Mouse (Mus musculus) cortical plate, adult 2 months (tissue): ENCODE measurements around the gene Gm9944. TPM values are rescaled to one million over a fixed set of nuclear protein-coding genes. Genes with fewer than 3 reads are reported as not detected.

ENCODE experiments used
- H3K27ac ChIP-seq: fragments of 200-500 bp; 2 replicates; pipeline ENCODE4 v1.5.1; 2012; ENCODE audit warnings: low read length, control low read depth, inconsistent platforms; ENCODE audit not compliant: insufficient read depth
- H3K4me1 ChIP-seq: fragments of 200-500 bp; 2 replicates; pipeline ENCODE4 v1.6.1; 2011; ENCODE audit warnings: low read length; ENCODE audit not compliant: control insufficient read depth, insufficient read depth
- H3K4me3 ChIP-seq: fragments of 200-500 bp; 2 replicates; pipeline ENCODE4 v1.5.1; 2011; ENCODE audit warnings: mild to moderate bottlenecking, low read length, control low read depth; ENCODE audit not compliant: insufficient read depth
- CTCF ChIP-seq: fragments of 200-500 bp; IDR thresholded peaks from 2 replicates; pipeline ENCODE4 v1.5.1; 2011; ENCODE audit warnings: mild to moderate bottlenecking, control low read depth, low read length; ENCODE audit not compliant: insufficient read depth; ENCODE audit errors: extremely low read depth
- POLR2A ChIP-seq: fragments of 200-500 bp; IDR thresholded peaks from 2 replicates; pipeline ENCODE4 v1.6.1; 2011; ENCODE audit warnings: mild to moderate bottlenecking, low read length, control low read depth; ENCODE audit not compliant: insufficient read depth; ENCODE audit errors: extremely low read depth
- polyA plus RNA-seq: library from polyadenylated mRNA; depleted of rRNA; stranded (reverse); fragments of >200 nt; gene quantifications from 2 replicates; pipeline ENCODE4 v1.2.3, GENCODE M21; 2012; rRNA removed

Gm9944 gene
- polyA plus RNA-seq = not detected in 2 replicates

DNA sequence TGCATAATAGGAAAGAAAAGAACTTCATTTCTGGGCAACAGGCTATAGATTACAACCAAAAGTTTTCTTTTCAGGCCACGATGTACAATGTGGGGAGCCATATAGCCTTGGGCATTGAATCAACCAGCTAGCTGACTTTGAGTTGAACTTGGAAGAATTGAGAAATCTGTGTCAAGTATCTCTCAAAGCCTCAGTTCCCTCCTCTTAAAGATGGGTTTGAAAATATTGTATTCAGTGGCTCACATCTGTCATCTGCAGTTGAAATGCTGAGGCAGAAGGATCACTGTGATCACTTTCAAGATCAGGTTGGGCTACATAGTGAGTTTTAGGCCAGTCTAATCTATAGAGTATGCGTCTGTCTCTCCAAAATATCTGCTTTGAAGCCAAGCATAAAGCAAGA, at the start of gene Gm9944:
Gm9944 (minus strand) TSS at position 101 of the 400 bp plus-strand sequence.
- no peak for TF ChIP-seq CTCF
- TF ChIP-seq POLR2A = no peak
- no peak within 1 kb of the TSS for H3K4me3 ChIP-seq
- no peak within 1 kb of the TSS for H3K27ac ChIP-seq
- H3K4me1 ChIP-seq = no peaks in the 10 kb centered on the region

DNA sequence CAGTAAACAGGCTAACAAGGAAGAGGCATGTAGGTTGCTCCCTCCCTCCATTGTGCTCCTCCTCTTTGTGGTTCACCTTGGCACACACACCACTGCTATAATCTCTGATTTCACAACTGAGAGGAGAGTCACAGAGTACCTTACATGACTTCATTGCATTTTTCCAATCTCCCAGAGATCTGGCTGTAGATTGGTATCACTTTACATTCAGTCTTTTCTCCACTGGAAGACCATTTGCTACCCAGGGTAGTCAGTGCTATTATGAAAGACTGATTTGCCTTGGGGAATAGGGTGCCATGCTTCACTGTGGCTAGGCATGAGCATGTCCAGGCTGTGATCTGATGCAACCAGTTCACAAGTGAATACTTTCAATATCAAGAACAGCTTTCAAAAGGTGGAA, 40.2 kb upstream of the Gm9944 start:
- Histone ChIP-seq H3K27ac (no peak overlapping the region), H3K4me1 (no peaks in the 10 kb centered on the region), H3K4me3 (no peak overlapping the region)
- no peak for TF ChIP-seq POLR2A

DNA sequence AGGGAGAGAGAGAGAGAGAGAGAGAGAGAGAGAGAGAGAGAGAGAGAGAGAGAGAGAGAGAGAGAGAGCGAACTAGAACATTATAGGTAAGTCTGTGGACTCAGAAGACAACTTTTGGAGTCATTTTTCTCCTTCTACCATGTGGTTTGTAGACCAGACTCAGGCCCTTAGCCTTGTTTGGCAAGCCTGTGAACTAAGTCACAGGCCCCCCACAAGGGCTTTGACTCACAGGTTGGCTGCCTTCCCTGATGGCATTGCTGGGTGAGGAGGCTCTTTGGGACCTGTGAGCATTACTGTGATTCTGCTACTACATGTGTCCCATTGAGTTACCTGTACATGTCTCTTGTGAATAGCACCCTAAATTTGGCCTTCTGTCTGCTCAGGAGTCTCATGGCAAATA, 15.0 kb upstream of the Gm9944 start:
- no peak for TF ChIP-seq CTCF
- TF ChIP-seq POLR2A = no peak
- H3K4me3 ChIP-seq = no peak overlapping the region
- no peak overlapping the region for H3K27ac ChIP-seq
- H3K4me1 ChIP-seq = no peaks in the 10 kb centered on the region

DNA sequence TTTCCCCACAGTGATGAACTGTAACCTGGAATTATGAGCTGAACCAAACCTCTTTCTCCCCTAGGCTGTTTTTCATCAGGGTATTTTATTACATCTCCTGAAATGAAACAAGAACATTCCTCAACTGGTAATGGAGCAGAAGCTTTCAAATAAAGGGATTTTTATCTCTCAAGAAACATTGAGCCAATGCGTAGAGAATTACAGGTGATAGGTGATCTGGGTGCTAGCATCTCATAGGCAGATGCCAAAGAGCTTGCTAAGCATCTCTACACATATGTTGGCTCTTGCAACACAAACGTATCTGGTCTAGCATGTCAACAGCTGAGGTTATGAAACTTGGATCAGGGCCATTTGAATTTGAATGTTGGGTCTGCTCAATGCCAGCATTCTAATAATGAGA, 12.1 kb upstream of the Gm9944 start:
- TF ChIP-seq CTCF (no peak), POLR2A (no peak)
- no peak overlapping the region for H3K27ac ChIP-seq
- no peaks in the 10 kb centered on the region for H3K4me1 ChIP-seq
- H3K4me3 ChIP-seq = no peak overlapping the region

- TF ChIP-seq CTCF (no peak), POLR2A (no peak)
- Histone ChIP-seq H3K27ac (no peak within 1 kb of the TSS), H3K4me3 (no peak within 1 kb of the TSS), H3K4me1 (no peaks in the 10 kb centered on the region)
Measured at GRCm38 (mm10) chr4:144463656-144464055, 10.5 kb upstream of the Gm9944 start, which contains the start of gene Aadacl3. Aadacl3 (minus strand) TSS chr4:144463756.

DNA sequence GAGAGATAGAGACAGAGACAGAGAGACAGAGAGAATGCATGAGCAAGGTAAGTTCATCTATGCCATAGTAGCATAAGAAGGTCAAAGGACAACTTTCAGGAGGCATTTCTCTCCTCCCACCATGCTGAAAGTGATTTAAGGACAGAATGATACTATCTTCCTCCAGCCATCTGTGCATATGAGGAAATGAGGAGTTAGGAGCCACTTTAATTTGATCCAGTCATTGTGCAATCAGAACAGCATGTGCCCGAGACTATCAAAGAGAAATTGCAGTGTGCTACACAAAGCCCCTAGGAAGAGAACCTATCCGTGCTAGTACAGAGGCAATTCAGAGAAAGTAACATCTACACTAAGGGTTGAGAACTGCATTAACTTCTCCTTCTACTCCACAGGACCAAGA, 4.6 kb downstream of the Gm9944 start:
- H3K4me3 ChIP-seq = no peak overlapping the region
- no peak for TF ChIP-seq POLR2A
- no peak for TF ChIP-seq CTCF
- no peak overlapping the region for H3K27ac ChIP-seq
- H3K4me1 ChIP-seq = no peaks in the 10 kb centered on the region

DNA sequence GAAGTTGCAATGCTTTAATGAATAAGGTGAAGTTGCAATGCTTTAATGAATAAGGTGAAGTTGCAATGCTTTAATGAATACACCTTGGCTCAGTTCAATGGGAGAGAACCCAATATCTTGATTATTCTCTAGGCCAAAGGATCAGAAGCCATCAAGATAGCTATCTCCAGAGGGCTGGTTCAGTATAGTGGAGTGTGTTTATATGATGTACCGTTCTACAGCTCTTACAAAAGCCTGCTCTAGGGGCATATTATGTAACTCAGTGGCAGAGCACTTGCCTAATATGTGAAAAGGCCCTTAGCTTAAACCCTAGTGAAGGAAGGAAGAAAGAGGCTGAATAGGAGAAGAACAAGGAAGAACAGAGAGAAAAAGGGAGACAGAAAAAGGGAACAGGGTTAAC, 11.5 kb downstream of the Gm9944 start:
- Histone ChIP-seq H3K4me1 (no peaks in the 10 kb centered on the region), H3K4me3 (no peak overlapping the region), H3K27ac (no peak overlapping the region)
- TF ChIP-seq POLR2A (no peak), CTCF (no peak)

DNA sequence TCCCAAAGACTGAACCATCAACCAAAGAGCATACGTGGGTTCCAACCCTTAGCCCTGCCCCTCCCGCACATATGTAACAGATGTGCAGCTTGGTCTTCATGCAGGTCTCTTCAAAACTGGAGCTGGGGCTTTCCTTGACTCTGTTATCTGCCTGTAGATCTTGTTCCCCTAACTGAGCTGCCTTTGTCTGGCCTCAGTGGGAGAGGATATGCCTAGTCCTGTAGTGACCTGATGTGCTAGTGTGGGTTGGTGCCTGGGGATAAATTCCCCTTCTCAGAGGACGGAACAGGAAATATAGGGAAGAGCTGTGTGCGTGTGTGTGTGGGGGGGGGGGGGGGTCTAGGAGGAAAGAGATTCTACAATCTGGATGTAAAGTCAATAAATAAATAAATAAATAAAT, 12.0 kb downstream of the Gm9944 start:
- Histone ChIP-seq H3K4me3 (no peak overlapping the region), H3K4me1 (no peaks in the 10 kb centered on the region), H3K27ac (no peak overlapping the region)
- TF ChIP-seq CTCF = no peak
- no peak for TF ChIP-seq POLR2A

GRCm38 (mm10) chr4:144438672-144439071, 14.4 kb downstream of the Gm9944 start, which contains the start of gene 1700012P22Rik:
1700012P22Rik (minus strand) TSS chr4:144438772.
- no peak within 1 kb of the TSS for H3K27ac ChIP-seq
- no peak for TF ChIP-seq POLR2A
- TF ChIP-seq CTCF = no peak
- no peaks in the 10 kb centered on the region for H3K4me1 ChIP-seq
- no peak within 1 kb of the TSS for H3K4me3 ChIP-seq

- no peak overlapping the region for H3K27ac ChIP-seq
- H3K4me3 ChIP-seq = no peak overlapping the region
- TF ChIP-seq CTCF = no peak
- no peak for TF ChIP-seq POLR2A
- H3K4me1 ChIP-seq = no peaks in the 10 kb centered on the region
Measured at GRCm38 (mm10) chr4:144433216-144433615, 19.9 kb downstream of the Gm9944 start.
